Mouse (Mus musculus): ENCODE results near the gene Cabp4.

Cabp4 gene

DNA sequence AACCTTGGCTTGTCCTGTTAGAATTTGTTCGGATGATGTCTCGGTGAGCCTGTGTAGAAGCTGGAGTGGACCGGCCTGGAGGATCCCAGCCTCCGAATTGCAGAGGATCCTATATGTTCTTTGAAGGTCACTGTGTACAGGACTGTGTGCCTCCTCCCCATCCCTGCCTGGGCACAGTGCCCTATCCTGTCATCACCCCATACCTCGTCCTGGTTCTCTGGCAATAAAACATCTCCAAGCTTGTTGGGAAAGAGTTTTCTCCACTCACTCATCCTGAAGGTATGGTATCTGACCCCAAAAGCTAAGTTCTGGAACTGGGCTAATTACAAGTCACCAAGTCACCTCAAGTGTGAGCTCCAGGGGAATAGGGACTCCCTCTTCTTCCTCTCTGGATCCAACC lies 56.7 kb downstream of the Cabp4 start:
- Histone ChIP-seq H3K4me1 (replicated peaks; ENCODE audit: low read depth, low read length) (peaks cover 38% of the 10 kb centered on the region), H3K4me3 (replicated peaks; ENCODE audit: low read length) (no peak overlapping the region), H3K36me3 (ENCODE audit: insufficient read depth, low read length) (no peaks in the 10 kb centered on the region), H3K27me3 (ENCODE audit: insufficient read depth, low read length) (peaks cover 10% of the 10 kb centered on the region), H3K9me3 (ENCODE audit: low read length) (no peaks in the 10 kb centered on the region)
- TF ChIP-seq NANOG (IDR thresholded peaks at IDR 0.05; ENCODE audit: borderline replicate concordance, low read length) (no peak), POU5F1 (IDR thresholded peaks at IDR 0.05; ENCODE audit: borderline replicate concordance, low read length) (no peak)

GRCm38 (mm10) chr19:4086156-4086555 lies 57.7 kb downstream of the Cabp4 start:
- Histone ChIP-seq H3K9me3 (ENCODE audit: low read length) (no peaks in the 10 kb centered on the region), H3K4me1 (replicated peaks; ENCODE audit: low read depth, low read length) (peaks cover 38% of the 10 kb centered on the region), H3K27me3 (ENCODE audit: insufficient read depth, low read length) (peaks cover 17% of the 10 kb centered on the region), H3K4me3 (replicated peaks; ENCODE audit: low read length) (no peak overlapping the region), H3K36me3 (ENCODE audit: insufficient read depth, low read length) (no peaks in the 10 kb centered on the region)
- TF ChIP-seq CTCF (conservative IDR thresholded peaks at IDR 0.05; ENCODE audit: low read length) (no peak), NANOG (IDR thresholded peaks at IDR 0.05; ENCODE audit: borderline replicate concordance, low read length) (no peak), POU5F1 (IDR thresholded peaks at IDR 0.05; ENCODE audit: borderline replicate concordance, low read length) (no peak)

All from E14TG2a.4 (cell line).